Mouse (Mus musculus): ENCODE measurements around the gene Cabp4. TPM values are rescaled to one million over a fixed set of nuclear protein-coding genes. Genes with fewer than 3 reads are reported as not detected.

Cabp4 gene
- total and polyA plus RNA-seq, 3 experiments = 0.21 TPM; not detected in 2

GRCm38 (mm10) chr19:4189051-4189620 lies 45.3 kb upstream of the Cabp4 start:
- Histone ChIP-seq H3K9ac (ENCODE audit: low read depth, low read length) (no peak overlapping the region), H3K4me1 (ENCODE audit: control insufficient read depth, insufficient read depth, low read length) (peaks cover 15% of the 10 kb centered on the region), H3K79me2 (replicated peaks; ENCODE audit: control insufficient read depth, insufficient read depth, low read length) (peaks cover 5% of the 10 kb centered on the region; the same call in 1 of the 2 replicates), H3K4me3 (no peak overlapping the region), H3K36me3 (ENCODE audit: control insufficient read depth, insufficient read depth, low read length) (peaks cover 7% of the 10 kb centered on the region; the same call in 1 of the 2 replicates), H3K27me3 (ENCODE audit: control insufficient read depth, insufficient read depth, low read length) (no peaks in the 10 kb centered on the region), H3K27ac (no peak overlapping the region)
- no peak for TF ChIP-seq CTCF (IDR thresholded peaks at IDR 0.05)
- TF ChIP-seq POLR2A (IDR thresholded peaks at IDR 0.05; ENCODE audit: insufficient read depth, low read depth, low read length) = no peak
- TF ChIP-seq EP300 (IDR thresholded peaks at IDR 0.05; ENCODE audit: insufficient read depth, low read depth, low read length) = no peak
- intact Hi-C loops (cut with DNase I) = no loop called here
- no peak for DNase-seq
- WGBS = 83% methylated on average over 12 of the region's 12 CpGs

DNA sequence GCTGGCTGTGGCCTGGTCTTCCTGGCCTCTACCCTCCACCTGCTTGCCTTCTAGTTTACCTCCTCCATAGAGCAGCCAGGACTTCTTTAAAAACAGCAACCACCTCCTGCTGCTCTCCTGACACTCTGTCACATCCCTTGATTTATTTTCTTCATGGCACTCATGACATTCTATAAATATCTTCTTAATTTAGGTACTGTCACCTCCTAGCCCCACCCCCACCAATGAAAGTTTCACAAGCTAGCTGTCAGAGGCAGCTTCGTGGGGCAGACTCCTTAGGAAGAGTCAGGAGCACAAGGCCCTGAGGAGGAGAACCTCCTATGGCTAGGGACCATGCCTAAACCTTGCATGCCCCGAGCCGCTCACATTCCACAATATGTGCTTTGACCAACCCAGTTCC lies 43.5 kb upstream of the Cabp4 start:
- no peak overlapping the region for H3K4me3 ChIP-seq
- no peaks in the 10 kb centered on the region for H3K36me3 ChIP-seq (ENCODE audit: control insufficient read depth, insufficient read depth, low read length)
- TF ChIP-seq EP300 (IDR thresholded peaks at IDR 0.05; ENCODE audit: insufficient read depth, low read depth, low read length) = no peak
- TF ChIP-seq POLR2A (IDR thresholded peaks at IDR 0.05; ENCODE audit: insufficient read depth, low read depth, low read length) = no peak
- no peak for TF ChIP-seq CTCF (IDR thresholded peaks at IDR 0.05)
- H3K79me2 ChIP-seq (replicated peaks; ENCODE audit: control insufficient read depth, insufficient read depth, low read length) = 0 out of 2 replicates have a peak, but pooled peaks cover 2% of the 10 kb centered on the region
- peak overlapping the region; percentile 75 for H3K27ac ChIP-seq
- H3K9ac ChIP-seq (ENCODE audit: low read depth, low read length) = no peak overlapping the region
- intact Hi-C loops (cut with DNase I) = no loop called here
- 69% methylated on average over 3 of the region's 3 CpGs for WGBS
- H3K27me3 ChIP-seq (ENCODE audit: control insufficient read depth, insufficient read depth, low read length) = no peaks in the 10 kb centered on the region
- H3K4me1 ChIP-seq (ENCODE audit: control insufficient read depth, insufficient read depth, low read length) = peaks cover 11% of the 10 kb centered on the region
- DNase-seq = no peak

- 42% methylated on average over 15 of the region's 15 CpGs for WGBS
- Histone ChIP-seq H3K27ac (peak overlapping the region; percentile 54; the same call in 1 of the 2 replicates), H3K36me3 (ENCODE audit: control insufficient read depth, insufficient read depth, low read length) (no peaks in the 10 kb centered on the region), H3K4me1 (ENCODE audit: control insufficient read depth, insufficient read depth, low read length) (peaks cover 8% of the 10 kb centered on the region; the same call in 1 of the 2 replicates), H3K27me3 (ENCODE audit: control insufficient read depth, insufficient read depth, low read length) (no peaks in the 10 kb centered on the region), H3K4me3 (no peak overlapping the region), H3K9ac (ENCODE audit: low read depth, low read length) (no peak overlapping the region), H3K79me2 (replicated peaks; ENCODE audit: control insufficient read depth, insufficient read depth, low read length) (no peaks in the 10 kb centered on the region)
- no peak for TF ChIP-seq CTCF (IDR thresholded peaks at IDR 0.05)
- intact Hi-C loops (cut with DNase I) = no loop called here
- peak in 1 of 2 experiments; percentile 56 for DNase-seq
These were observed 41.4 kb upstream of the Cabp4 start for GRCm38 (mm10) chr19:4184976-4185975.

DNA sequence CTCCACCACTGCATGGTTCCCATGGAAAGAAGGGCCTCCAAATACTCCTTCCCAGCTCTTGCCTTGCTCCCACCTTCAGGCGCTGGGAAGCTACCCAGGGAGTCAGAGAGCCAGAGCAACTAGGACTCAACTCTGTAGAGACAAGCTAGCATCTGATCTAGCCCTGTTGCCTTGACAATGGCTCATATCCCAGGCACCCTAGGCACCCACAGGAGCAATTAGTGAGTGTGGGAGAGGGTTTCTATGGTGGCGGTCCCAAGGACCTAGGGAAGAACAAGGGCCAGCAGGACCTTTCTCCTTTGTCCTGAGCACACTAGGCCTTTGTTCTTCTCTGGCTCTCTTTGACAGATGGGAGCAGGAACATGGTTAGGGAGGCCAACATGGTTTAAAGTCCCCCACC lies 39.9 kb upstream of the Cabp4 start:
- Histone ChIP-seq H3K9ac (ENCODE audit: low read depth, low read length) (no peak overlapping the region), H3K36me3 (ENCODE audit: control insufficient read depth, insufficient read depth, low read length) (no peaks in the 10 kb centered on the region), H3K27me3 (ENCODE audit: control insufficient read depth, insufficient read depth, low read length) (no peaks in the 10 kb centered on the region), H3K79me2 (replicated peaks; ENCODE audit: control insufficient read depth, insufficient read depth, low read length) (no peaks in the 10 kb centered on the region), H3K4me1 (ENCODE audit: control insufficient read depth, insufficient read depth, low read length) (peaks cover 8% of the 10 kb centered on the region; the same call in 1 of the 2 replicates), H3K27ac (no peak overlapping the region), H3K4me3 (no peak overlapping the region)
- intact Hi-C loops (cut with DNase I) = no loop called here
- DNase-seq = no peak
- no peak for TF ChIP-seq EP300 (IDR thresholded peaks at IDR 0.05; ENCODE audit: insufficient read depth, low read depth, low read length)
- no peak for TF ChIP-seq POLR2A (IDR thresholded peaks at IDR 0.05; ENCODE audit: insufficient read depth, low read depth, low read length)
- TF ChIP-seq CTCF (IDR thresholded peaks at IDR 0.05) = no peak
- 92% methylated on average over 2 of the region's 2 CpGs for WGBS

DNA sequence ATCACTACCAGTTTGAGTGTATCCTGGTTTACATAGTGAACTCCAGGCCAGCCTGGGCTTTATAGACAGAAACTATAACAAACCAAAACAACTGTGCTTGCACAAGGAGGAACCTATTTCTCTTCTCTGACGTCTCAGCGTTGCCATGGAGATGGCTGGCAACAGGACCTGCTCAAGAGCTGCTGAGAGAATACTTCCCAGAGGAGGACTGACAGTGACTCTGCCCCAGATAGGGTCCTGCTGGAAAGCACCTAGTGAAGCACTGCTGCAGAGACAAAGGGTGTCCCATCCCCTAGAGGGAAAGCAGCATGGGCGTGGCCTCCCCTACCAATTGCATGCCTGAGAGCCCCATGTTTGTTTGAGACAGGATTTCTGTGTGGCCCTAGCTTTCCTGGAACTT lies 38.1 kb upstream of the Cabp4 start:
- TF ChIP-seq POLR2A (IDR thresholded peaks at IDR 0.05; ENCODE audit: insufficient read depth, low read depth, low read length) = no peak
- TF ChIP-seq CTCF (IDR thresholded peaks at IDR 0.05) = no peak
- no peaks in the 10 kb centered on the region for H3K36me3 ChIP-seq (ENCODE audit: control insufficient read depth, insufficient read depth, low read length)
- 64% methylated on average over 3 of the region's 3 CpGs for WGBS
- peak in 1 of 2 experiments; percentile 74 for DNase-seq
- H3K9ac ChIP-seq (ENCODE audit: low read depth, low read length) = no peak overlapping the region
- no peak overlapping the region for H3K4me3 ChIP-seq
- no peaks in the 10 kb centered on the region for H3K27me3 ChIP-seq (ENCODE audit: control insufficient read depth, insufficient read depth, low read length)
- intact Hi-C loops (cut with DNase I) = no loop called here
- H3K4me1 ChIP-seq (ENCODE audit: control insufficient read depth, insufficient read depth, low read length) = peaks cover 8% of the 10 kb centered on the region; the same call in 1 of the 2 replicates
- no peaks in the 10 kb centered on the region for H3K79me2 ChIP-seq (replicated peaks; ENCODE audit: control insufficient read depth, insufficient read depth, low read length)
- no peak overlapping the region for H3K27ac ChIP-seq

DNA sequence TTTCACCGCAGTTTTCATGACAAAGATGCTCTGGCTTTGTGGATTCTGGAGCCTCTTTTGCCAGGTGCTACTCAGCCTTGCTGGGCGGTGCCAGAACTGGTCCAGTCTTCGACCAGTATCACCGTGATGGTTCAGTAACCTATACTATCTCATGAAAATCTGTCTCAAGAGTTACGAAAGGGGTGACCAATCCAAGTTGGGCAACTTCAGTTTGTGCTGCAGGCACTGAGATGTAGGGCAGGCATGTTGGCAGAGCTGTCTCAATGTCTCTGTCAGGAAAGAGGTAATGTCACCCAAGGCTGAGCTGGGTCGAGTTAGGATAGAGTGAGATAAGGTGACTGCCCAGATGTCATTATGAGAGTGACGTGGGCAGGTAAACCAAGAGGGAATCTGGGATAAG lies 36.6 kb upstream of the Cabp4 start:
- intact Hi-C loops (cut with DNase I) = no loop called here

More for the DNA sequence above, 36.6 kb upstream of the Cabp4 start:
- Histone ChIP-seq H3K36me3 (ENCODE audit: control insufficient read depth, insufficient read depth, low read length) (no peaks in the 10 kb centered on the region), H3K79me2 (replicated peaks; ENCODE audit: control insufficient read depth, insufficient read depth, low read length) (no peaks in the 10 kb centered on the region), H3K27ac (no peak overlapping the region), H3K4me1 (ENCODE audit: control insufficient read depth, insufficient read depth, low read length) (peaks cover 8% of the 10 kb centered on the region; the same call in 1 of the 2 replicates), H3K27me3 (ENCODE audit: control insufficient read depth, insufficient read depth, low read length) (no peaks in the 10 kb centered on the region), H3K4me3 (no peak overlapping the region), H3K9ac (ENCODE audit: low read depth, low read length) (no peak overlapping the region)
- WGBS = 87% methylated on average over 7 of the region's 7 CpGs
- DNase-seq = no peak
- TF ChIP-seq CTCF (IDR thresholded peaks at IDR 0.05) (no peak), POLR2A (IDR thresholded peaks at IDR 0.05; ENCODE audit: insufficient read depth, low read depth, low read length) (no peak), EP300 (IDR thresholded peaks at IDR 0.05; ENCODE audit: insufficient read depth, low read depth, low read length) (no peak)
